Mouse (Mus musculus) retina, postnatal 1 day (tissue): ENCODE measurements around the gene Ofd1.

Source experiments
- DNase-seq: peaks from one replicate; pipeline ENCODE4 v3.0.0-alpha.2; 2012

Ofd1 gene

GRCm38 (mm10) chrX:166359927-166360440 lies 80.5 kb downstream of the Ofd1 start:
- no peak for DNase-seq

GRCm38 (mm10) chrX:166358955-166359354 lies 81.5 kb downstream of the Ofd1 start:
- DNase-seq: no peak

- no peak for DNase-seq
Observed at GRCm38 (mm10) chrX:166356276-166356675, 84.2 kb downstream of the Ofd1 start.

GRCm38 (mm10) chrX:166354913-166355312 lies 85.6 kb downstream of the Ofd1 start:
- DNase-seq: no peak

GRCm38 (mm10) chrX:166353412-166353811 lies 87.1 kb downstream of the Ofd1 start:
- no peak for DNase-seq

GRCm38 (mm10) chrX:166351790-166352189 lies 88.7 kb downstream of the Ofd1 start:
- DNase-seq: peak; percentile 76

- DNase-seq: no peak
Observed at GRCm38 (mm10) chrX:166348634-166349033, 91.9 kb downstream of the Ofd1 start.

GRCm38 (mm10) chrX:166348086-166348485 lies 92.4 kb downstream of the Ofd1 start:
- no peak for DNase-seq

- peak; percentile 89 for DNase-seq
Observed at GRCm38 (mm10) chrX:166344228-166345015, 96.1 kb downstream of the Ofd1 start.

- no peak for DNase-seq
Observed at GRCm38 (mm10) chrX:166341795-166342194, 98.7 kb downstream of the Ofd1 start.
